Mouse (Mus musculus) yolk sac, embryonic 10.5 days (tissue): ENCODE results near the gene Mamstr.
"Not testable (repeated sequence)": the region's sequence is repeated elsewhere in the genome, so short reads cannot be mapped to it uniquely, and the experiment has no call there.

Source experiments
- DNase-seq: peaks from one replicate; pipeline ENCODE4 v3.0.0-alpha.2; 2017; ENCODE audit warnings: low spot score

Gene Mamstr

GRCm38 (mm10) chr7:45650484-45650883 is 10.7 kb downstream of the Mamstr start:
- DNase-seq = not testable (repeated sequence)

DNA sequence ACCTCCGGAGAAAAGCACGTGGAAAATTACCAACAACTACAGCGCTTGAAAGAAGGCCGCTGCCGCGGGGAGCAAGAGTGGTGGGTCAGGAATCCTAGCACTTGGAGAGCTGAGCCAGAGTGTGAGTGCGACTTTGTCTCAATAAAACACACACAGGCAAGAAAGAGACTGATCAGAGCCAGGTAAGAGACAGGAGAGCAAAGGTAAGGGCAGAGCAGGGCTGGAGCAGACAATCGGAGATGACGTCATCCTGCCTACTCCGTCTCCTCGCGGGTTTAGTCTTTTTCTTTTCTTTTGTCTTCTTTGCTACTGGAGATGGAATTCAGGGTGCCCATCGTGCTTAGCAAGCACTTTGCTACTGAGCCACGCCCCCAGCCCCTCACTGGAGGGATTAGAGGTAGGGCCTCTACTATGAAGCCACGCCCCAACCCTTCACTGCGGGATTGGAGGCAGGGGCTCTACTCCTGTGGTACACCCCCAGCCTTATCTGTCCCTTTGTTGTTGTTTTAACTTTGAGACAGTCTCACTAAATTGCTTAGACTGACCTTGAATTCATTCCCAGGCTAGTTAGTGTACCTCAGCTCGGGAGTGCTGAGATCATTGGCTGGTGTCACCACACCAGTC is 14.8 kb downstream of the Mamstr start:
- DNase-seq = peak; percentile 40

- no peak for DNase-seq
Observed at GRCm38 (mm10) chr7:45660746-45661478, 21.1 kb downstream of the Mamstr start.

DNA sequence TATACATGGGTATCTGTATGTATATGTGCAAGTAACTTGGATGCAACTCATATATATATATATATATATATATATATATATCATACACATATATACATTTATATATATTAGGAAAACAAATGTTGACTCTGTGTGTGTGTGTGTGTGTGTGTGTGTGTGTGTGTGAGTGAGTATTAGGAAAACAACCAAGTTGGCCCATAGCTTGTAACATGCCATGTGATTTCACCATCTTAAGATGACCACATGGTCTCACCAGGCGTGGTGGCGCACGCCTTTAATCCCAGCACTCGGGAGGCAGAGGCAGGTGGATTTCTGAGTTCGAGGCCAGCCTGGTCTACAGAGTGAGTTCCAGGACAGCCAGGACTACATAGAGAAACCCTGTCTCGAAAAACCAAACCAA is 21.9 kb downstream of the Mamstr start:
- not testable (repeated sequence) for DNase-seq

DNA sequence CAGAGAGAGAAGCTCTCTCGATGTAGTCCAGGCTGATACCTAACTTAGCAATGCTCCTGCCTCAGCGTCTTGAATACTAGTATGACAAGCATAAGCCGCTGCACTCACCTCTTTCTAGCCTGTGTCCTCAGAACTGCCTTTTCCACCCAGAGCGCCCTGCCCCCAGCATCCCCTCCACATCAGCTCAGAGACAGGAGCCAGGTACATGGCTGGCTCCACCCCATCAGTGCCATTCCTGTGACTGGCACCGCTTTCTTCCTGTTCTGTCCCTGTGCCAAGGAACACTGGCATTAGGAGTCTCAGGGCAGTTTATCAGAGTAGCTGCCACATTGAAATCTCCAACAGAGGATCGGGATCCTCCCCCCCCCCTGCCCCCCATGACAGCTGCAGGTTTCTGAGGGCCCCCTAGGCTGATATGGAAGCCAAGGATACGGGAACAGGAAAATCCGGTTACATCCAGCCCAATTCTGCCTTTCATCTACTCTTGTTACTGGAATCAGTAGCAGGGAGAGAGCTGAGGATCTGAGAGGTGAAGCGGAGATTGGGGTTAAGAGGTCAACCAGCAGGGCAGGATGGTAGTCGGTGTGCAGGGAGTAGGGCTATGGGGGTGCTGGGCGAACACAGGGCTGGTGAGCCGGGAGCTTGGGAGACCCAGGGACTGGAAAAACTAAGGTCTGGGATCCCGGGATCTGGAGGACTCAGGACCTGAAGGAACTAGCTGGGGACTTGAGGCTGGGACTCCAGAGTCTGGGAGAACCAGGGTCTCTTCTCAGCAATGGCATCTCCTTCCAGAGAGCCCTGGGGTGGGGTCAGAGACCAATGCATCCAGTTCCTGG is 25.7 kb downstream of the Mamstr start:
- DNase-seq = no peak

GRCm38 (mm10) chr7:45666161-45666560 is 26.4 kb downstream of the Mamstr start, which contains the start of gene Fut2:
Gene Fut2 (minus strand): TSS chr7:45666394.
- no peak for DNase-seq

DNA sequence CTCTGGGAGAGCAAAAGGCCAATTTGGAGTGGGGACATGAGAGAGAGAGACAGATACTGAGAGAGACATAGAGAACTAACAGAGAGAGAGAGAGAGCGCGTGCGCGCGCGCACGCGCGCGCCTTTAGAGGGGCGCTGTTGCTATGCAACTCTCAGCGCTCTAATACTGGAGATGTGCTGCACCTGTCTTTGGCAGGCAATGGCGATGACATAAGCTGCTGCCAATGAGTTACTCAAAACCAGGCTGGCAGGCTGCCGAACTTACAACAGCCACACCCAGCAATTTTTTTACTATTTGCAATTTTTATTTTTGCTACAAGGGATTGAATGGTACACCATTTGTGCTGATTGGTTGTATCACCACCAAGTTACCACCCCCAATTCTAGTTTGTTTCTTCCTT is 28.0 kb downstream of the Mamstr start:
- no peak for DNase-seq

- no peak for DNase-seq
Observed at GRCm38 (mm10) chr7:45668921-45669320, 29.1 kb downstream of the Mamstr start.

DNA sequence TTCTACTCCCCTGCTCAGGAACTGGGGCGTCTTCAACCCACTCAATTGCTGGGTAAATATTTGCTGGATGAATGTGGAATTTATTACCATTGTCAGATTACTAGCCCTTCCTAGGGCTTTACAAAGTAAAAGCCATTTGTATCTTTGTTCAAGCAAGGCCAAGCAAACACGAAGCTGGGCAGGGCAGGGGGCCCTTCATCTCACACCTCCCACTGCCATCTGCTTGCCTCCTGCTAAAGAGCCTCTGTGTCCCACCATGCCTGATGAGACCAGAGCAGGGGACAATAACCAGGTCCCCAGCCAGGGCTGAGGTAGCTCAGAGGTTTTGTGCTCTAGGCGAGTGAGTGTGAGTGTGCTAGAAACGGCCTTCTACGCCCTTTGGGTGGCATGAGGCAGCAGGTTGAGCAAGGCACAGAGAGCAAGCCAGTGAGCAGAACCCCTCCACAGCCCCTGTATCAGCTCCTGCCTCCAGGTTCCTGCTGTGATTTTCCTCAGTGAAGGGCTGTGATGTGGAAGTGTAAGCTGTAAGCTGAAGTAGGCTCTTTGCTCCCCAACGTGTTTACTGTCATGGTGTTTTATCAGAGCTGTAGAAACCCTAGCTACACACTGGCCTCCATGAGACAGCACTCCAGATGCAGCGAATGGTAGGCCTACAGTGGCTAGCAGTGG is 38.0 kb downstream of the Mamstr start:
- DNase-seq = no peak

- DNase-seq = no peak
Observed at GRCm38 (mm10) chr7:45678513-45678912, 38.7 kb downstream of the Mamstr start.

- DNase-seq = no peak
Observed at GRCm38 (mm10) chr7:45679966-45680621, 40.3 kb downstream of the Mamstr start.

DNA sequence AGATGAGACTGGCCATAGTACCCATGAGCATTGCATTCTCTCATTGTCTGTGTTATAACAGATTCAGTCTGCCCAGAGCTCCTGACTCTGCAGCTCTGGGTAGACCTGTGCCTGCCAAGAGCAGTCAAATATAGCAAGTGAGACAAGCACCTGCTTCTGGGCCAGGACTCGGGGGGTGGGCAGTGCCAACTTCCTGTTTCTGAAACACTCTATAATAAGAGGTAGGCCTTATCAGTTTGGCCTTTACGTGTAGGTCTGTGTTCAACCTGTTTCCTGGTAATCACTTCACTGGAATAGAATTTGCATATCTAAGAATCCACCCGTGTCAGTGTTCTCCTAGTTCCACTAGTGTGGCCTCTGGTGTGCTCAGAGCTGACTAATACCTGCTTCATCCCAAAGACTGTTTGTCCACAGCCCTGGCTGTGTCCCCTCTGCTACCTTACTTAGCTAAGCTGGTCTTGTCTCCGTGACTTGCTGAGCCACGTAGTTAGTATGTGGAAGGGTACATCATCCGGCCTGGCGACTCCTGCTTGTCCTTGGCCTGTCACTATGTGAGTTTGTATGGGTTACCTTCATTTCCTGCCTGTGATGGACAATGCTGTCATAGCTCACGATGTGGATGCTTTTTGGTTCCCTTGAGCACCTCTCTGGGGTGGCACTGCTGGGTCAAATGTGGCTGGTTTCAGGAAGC is 41.4 kb downstream of the Mamstr start:
- DNase-seq = no peak

DNA sequence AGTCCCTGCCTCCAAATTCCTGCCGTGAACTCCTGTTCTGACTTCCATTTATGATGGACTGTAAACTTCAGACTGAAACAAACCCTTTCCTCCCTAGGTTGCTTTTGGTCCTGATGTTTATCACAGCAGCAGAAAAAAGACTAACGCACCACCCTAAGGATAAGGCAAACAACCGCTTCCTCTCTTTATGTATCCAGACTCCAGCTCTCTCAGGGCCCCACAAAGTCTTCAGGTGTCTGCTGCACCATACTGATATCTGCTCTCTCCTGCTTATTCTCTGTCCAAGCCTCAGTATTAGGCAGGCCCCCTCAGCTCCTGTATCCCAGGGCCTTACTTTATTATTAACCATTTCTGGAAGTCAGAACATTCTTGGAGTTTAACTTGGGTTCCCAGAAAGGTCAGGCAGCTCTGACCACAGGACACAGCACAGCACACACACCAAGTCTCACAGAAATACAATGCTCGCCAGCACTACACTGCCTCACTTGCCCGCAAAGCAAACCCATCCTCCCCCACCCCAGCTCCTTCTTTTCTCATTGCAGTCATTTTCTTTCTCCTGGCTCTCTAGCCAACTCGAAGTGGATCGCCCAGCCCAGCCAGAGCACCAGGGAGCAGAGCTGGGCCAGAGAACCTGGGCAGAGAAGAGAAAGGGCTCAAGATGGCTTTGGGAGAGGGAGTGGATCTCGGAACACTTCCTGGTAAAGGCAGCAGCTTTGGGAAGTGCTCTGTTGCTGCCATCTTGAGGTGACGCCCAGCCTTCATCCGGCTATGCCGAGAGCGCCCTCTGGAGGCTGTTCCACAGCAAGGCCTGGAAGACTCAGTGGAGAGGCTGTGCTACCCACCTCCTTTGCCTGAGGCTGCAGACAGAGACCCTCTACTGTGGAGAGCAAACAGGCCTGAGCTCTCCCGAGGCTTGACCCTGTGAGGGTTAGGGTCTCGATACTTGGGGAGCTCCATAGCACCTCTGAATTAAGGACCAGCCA is 42.7 kb downstream of the Mamstr start:
- DNase-seq = peak; percentile 84

DNA sequence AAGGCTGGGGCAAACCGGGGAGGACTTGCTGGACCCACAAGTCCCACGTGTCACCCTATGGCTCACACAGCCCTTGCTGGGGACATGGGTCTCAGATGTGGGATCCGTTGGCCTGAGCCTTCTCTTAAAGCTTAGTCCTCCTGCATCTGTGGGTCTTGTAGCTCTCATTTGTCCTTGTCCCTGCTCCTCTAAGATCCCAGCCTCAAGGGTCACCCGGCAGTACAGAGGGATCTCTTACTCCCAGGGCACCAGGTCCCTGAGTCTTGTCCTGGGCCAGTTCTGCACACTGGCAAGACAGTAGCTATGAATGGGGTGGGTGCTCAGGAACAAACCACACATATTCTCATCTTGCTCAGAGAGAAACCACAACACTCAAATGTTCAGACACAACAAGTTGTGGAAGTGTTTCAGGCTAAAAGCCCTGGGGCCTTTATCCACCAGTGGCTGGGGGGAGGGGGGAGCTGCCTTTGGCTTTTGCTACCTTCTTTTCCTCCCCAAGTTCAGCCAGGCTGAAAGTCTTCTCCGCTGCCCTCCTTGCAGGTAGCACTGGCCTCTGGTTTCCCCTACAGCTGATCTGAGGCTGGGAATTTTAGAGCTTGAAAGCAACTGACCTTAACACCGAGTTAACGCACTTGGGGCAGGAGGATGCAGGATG is 43.7 kb downstream of the Mamstr start, which contains the start of gene Ntn5:
Gene Ntn5, plus strand, starts transcription at position 627 of the 655 bp plus-strand sequence.
- no peak for DNase-seq

- no peak for DNase-seq
Observed at GRCm38 (mm10) chr7:45685811-45686210, 46.0 kb downstream of the Mamstr start.

- no peak for DNase-seq
Observed at GRCm38 (mm10) chr7:45686841-45687240, 47.1 kb downstream of the Mamstr start.

- no peak for DNase-seq
Observed at GRCm38 (mm10) chr7:45689099-45689498, 49.3 kb downstream of the Mamstr start.

DNA sequence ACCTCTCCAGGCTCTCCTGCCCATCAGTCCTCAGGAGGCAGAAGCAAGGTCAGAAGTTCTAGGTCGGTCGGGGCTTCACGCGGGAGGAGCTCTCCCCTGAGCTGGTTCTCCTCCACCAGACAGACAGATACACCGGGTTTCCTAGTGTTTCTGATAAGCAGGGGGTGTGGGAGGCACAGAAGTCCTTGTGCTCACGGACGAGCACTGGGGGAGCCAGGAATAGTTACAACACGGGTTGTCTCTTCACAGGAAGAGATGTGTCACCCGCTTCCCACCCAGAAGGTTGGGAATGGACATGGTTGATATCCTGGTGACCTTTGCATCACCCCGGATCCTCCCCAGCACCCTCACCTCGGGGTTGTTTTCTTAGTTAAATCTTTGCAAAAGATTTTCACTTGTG is 50.0 kb downstream of the Mamstr start:
- DNase-seq = no peak

GRCm38 (mm10) chr7:45692364-45692763 is 52.6 kb downstream of the Mamstr start:
- DNase-seq = no peak
